Mouse (Mus musculus): ENCODE measurements at regions not wholly inside any gene's neighbourhood (a gene's known extent, or its start where the extent isn't known, plus 50 kb on each side); places are given as distances from the start of the nearest gene placed in this dataset.

GRCm38 (mm10) chr2:11918070-11918469, 140.4 kb downstream of the Ankrd16 start:
- WGBS, result 64% methylated on average over 5 of the region's 5 CpGs
- no peak overlapping the region for H3K4me3 ChIP-seq (replicated peaks; ENCODE audit: control insufficient read depth, low read depth, low read length)
- TF ChIP-seq POLR2A (IDR thresholded peaks at IDR 0.05; ENCODE audit: borderline replicate concordance, control insufficient read depth, low read depth, low read length), result no peak
- TF ChIP-seq CTCF (IDR thresholded peaks at IDR 0.05; ENCODE audit: control insufficient read depth, insufficient read depth, low read length), result no peak
- no peak overlapping the region for H3K27ac ChIP-seq (ENCODE audit: control insufficient read depth, insufficient read depth, low read depth, low read length, poor library complexity)
- H3K4me1 ChIP-seq (ENCODE audit: control insufficient read depth, insufficient read depth, low read length), result no peaks in the 10 kb centered on the region

- Histone ChIP-seq H3K4me1 (ENCODE audit: control insufficient read depth, insufficient read depth, low read length) (no peaks in the 10 kb centered on the region), H3K27ac (ENCODE audit: control insufficient read depth, insufficient read depth, low read depth, low read length, poor library complexity) (no peak overlapping the region), H3K4me3 (replicated peaks; ENCODE audit: control insufficient read depth, low read depth, low read length) (no peak overlapping the region)
- TF ChIP-seq CTCF (IDR thresholded peaks at IDR 0.05; ENCODE audit: control insufficient read depth, insufficient read depth, low read length), result no peak
- no peak for TF ChIP-seq POLR2A (IDR thresholded peaks at IDR 0.05; ENCODE audit: borderline replicate concordance, control insufficient read depth, low read depth, low read length)
- WGBS, result 63% methylated on average over 3 of the region's 3 CpGs
Observed at GRCm38 (mm10) chr2:11960777-11961176, 183.1 kb downstream of the Ankrd16 start.

GRCm38 (mm10) chr2:11965374-11965773, 187.7 kb downstream of the Ankrd16 start:
- no peaks in the 10 kb centered on the region for H3K4me1 ChIP-seq (ENCODE audit: control insufficient read depth, insufficient read depth, low read length)
- 81% methylated on average over 3 of the region's 3 CpGs for WGBS
- H3K27ac ChIP-seq (ENCODE audit: control insufficient read depth, insufficient read depth, low read depth, low read length, poor library complexity), result no peak overlapping the region
- H3K4me3 ChIP-seq (replicated peaks; ENCODE audit: control insufficient read depth, low read depth, low read length), result no peak overlapping the region
- TF ChIP-seq CTCF (IDR thresholded peaks at IDR 0.05; ENCODE audit: control insufficient read depth, insufficient read depth, low read length) (no peak), POLR2A (IDR thresholded peaks at IDR 0.05; ENCODE audit: borderline replicate concordance, control insufficient read depth, low read depth, low read length) (no peak)

GRCm38 (mm10) chr2:11967001-11967400, 189.3 kb downstream of the Ankrd16 start:
- WGBS, result 56% methylated on average over 2 of the region's 2 CpGs
- Histone ChIP-seq H3K4me3 (replicated peaks; ENCODE audit: control insufficient read depth, low read depth, low read length) (no peak overlapping the region), H3K27ac (ENCODE audit: control insufficient read depth, insufficient read depth, low read depth, low read length, poor library complexity) (no peak overlapping the region), H3K4me1 (ENCODE audit: control insufficient read depth, insufficient read depth, low read length) (no peaks in the 10 kb centered on the region)
- TF ChIP-seq CTCF (IDR thresholded peaks at IDR 0.05; ENCODE audit: control insufficient read depth, insufficient read depth, low read length), result no peak
- TF ChIP-seq POLR2A (IDR thresholded peaks at IDR 0.05; ENCODE audit: borderline replicate concordance, control insufficient read depth, low read depth, low read length), result no peak

GRCm38 (mm10) chr2:11971972-11972371, 194.3 kb downstream of the Ankrd16 start:
- Histone ChIP-seq H3K27ac (ENCODE audit: control insufficient read depth, insufficient read depth, low read depth, low read length, poor library complexity) (no peak overlapping the region), H3K4me1 (ENCODE audit: control insufficient read depth, insufficient read depth, low read length) (no peaks in the 10 kb centered on the region), H3K4me3 (replicated peaks; ENCODE audit: control insufficient read depth, low read depth, low read length) (no peak overlapping the region)
- 35% methylated on average over 5 of the region's 5 CpGs for WGBS
- no peak for TF ChIP-seq CTCF (IDR thresholded peaks at IDR 0.05; ENCODE audit: control insufficient read depth, insufficient read depth, low read length)
- no peak for TF ChIP-seq POLR2A (IDR thresholded peaks at IDR 0.05; ENCODE audit: borderline replicate concordance, control insufficient read depth, low read depth, low read length)

GRCm38 (mm10) chr2:12001938-12002899, 224.5 kb downstream of the Ankrd16 start:
- no peak for TF ChIP-seq POLR2A (IDR thresholded peaks at IDR 0.05; ENCODE audit: borderline replicate concordance, control insufficient read depth, low read depth, low read length)
- TF ChIP-seq CTCF (IDR thresholded peaks at IDR 0.05; ENCODE audit: control insufficient read depth, insufficient read depth, low read length), result no peak
- H3K4me3 ChIP-seq (replicated peaks; ENCODE audit: control insufficient read depth, low read depth, low read length), result no peak overlapping the region
- no peaks in the 10 kb centered on the region; the same call in 1 of the 2 replicates for H3K4me1 ChIP-seq (ENCODE audit: control insufficient read depth, insufficient read depth, low read length)
- WGBS, result 34% methylated on average over 24 of the region's 24 CpGs
- no peak overlapping the region for H3K27ac ChIP-seq (ENCODE audit: control insufficient read depth, insufficient read depth, low read depth, low read length, poor library complexity)

GRCm38 (mm10) chr2:12004330-12004729, 226.7 kb downstream of the Ankrd16 start:
- WGBS, result 5% methylated on average over 4 of the region's 4 CpGs
- H3K27ac ChIP-seq (ENCODE audit: control insufficient read depth, insufficient read depth, low read depth, low read length, poor library complexity), result no peak overlapping the region
- H3K4me3 ChIP-seq (replicated peaks; ENCODE audit: control insufficient read depth, low read depth, low read length), result no peak overlapping the region
- TF ChIP-seq POLR2A (IDR thresholded peaks at IDR 0.05; ENCODE audit: borderline replicate concordance, control insufficient read depth, low read depth, low read length), result no peak
- no peak for TF ChIP-seq CTCF (IDR thresholded peaks at IDR 0.05; ENCODE audit: control insufficient read depth, insufficient read depth, low read length)
- H3K4me1 ChIP-seq (ENCODE audit: control insufficient read depth, insufficient read depth, low read length), result no peaks in the 10 kb centered on the region; the same call in 1 of the 2 replicates

- H3K27ac ChIP-seq (ENCODE audit: control insufficient read depth, insufficient read depth, low read depth, low read length, poor library complexity), result no peak overlapping the region
- no peak overlapping the region for H3K4me3 ChIP-seq (replicated peaks; ENCODE audit: control insufficient read depth, low read depth, low read length)
- 82% methylated on average over 4 of the region's 4 CpGs for WGBS
- TF ChIP-seq CTCF (IDR thresholded peaks at IDR 0.05; ENCODE audit: control insufficient read depth, insufficient read depth, low read length) (no peak), POLR2A (IDR thresholded peaks at IDR 0.05; ENCODE audit: borderline replicate concordance, control insufficient read depth, low read depth, low read length) (no peak)
- H3K4me1 ChIP-seq (ENCODE audit: control insufficient read depth, insufficient read depth, low read length), result no peaks in the 10 kb centered on the region
Observed at GRCm38 (mm10) chr2:12007201-12007600, 229.5 kb downstream of the Ankrd16 start.
